Mouse (Mus musculus) embryonic facial prominence, embryonic 15.5 days (tissue): ENCODE measurements at regions not wholly inside any gene's neighbourhood (a gene's known extent, or its start where the extent isn't known, plus 50 kb on each side); places are given as distances from the start of the nearest gene placed in this dataset.

ENCODE experiments used
- ATAC-seq: fragments of 200-750 bp; cut with Nextera tagmentation; 2 replicates; pipeline ENCODE4 v1.8.0; 2017; ENCODE audit warnings: low read depth, moderate TSS enrichment; ENCODE audit not compliant: insufficient number of reproducible peaks, low FRiP score, low TSS enrichment
- H3K27ac ChIP-seq: fragments of 300-500 bp; sonication (generic); replicated peaks from 2 replicates; pipeline ENCODE4 v1.5.1; 2015; ENCODE audit warnings: mild to moderate bottlenecking, inconsistent platforms
- H3K27me3 ChIP-seq: fragments of 300-500 bp; sonication (generic); 2 replicates; pipeline ENCODE4 v1.6.1; 2015; ENCODE audit warnings: inconsistent platforms
- H3K36me3 ChIP-seq: fragments of 300-500 bp; sonication (generic); 2 replicates; pipeline ENCODE4 v1.6.1; 2015; ENCODE audit warnings: mild to moderate bottlenecking, inconsistent platforms
- H3K4me1 ChIP-seq: fragments of 300-500 bp; sonication (generic); 2 replicates; pipeline ENCODE4 v1.6.1; 2015; ENCODE audit warnings: inconsistent platforms
- H3K4me2 ChIP-seq: fragments of 300-500 bp; sonication (generic); replicated peaks from 2 replicates; pipeline ENCODE4 v1.6.1; 2015; ENCODE audit warnings: mild to moderate bottlenecking, inconsistent platforms
- H3K4me3 ChIP-seq: fragments of 300-500 bp; sonication (generic); replicated peaks from 2 replicates; pipeline ENCODE4 v1.5.1; 2015; ENCODE audit warnings: mild to moderate bottlenecking, inconsistent platforms
- H3K9ac ChIP-seq: fragments of 300-500 bp; sonication (generic); 2 replicates; pipeline ENCODE4 v1.6.1; 2015; ENCODE audit warnings: inconsistent platforms
- H3K9me3 ChIP-seq: fragments of 300-500 bp; sonication (generic); replicated peaks from 2 replicates; pipeline ENCODE4 v1.6.1; 2016; ENCODE audit warnings: inconsistent platforms
- WGBS: fragments of 180-500 bp; shearing (Covaris S2); methylation state at CpG from one replicate; pipeline ENCODE4 v1.1.7; 2015; 5-methylcytosine and 5-hydroxymethylcytosine counted together

GRCm38 (mm10) chr7:51754208-51754888 is 107.5 kb upstream of the Gas2 start:
- no peak for ATAC-seq
- Histone ChIP-seq H3K4me3 (no peak overlapping the region), H3K36me3 (no peaks in the 10 kb centered on the region), H3K4me1 (no peaks in the 10 kb centered on the region), H3K4me2 (no peak overlapping the region), H3K27me3 (no peaks in the 10 kb centered on the region), H3K9me3 (no peaks in the 10 kb centered on the region), H3K9ac (no peak overlapping the region), H3K27ac (no peak overlapping the region)
- WGBS = 43% methylated on average over 13 of the region's 13 CpGs

GRCm38 (mm10) chr7:51756218-51756617 is 105.6 kb upstream of the Gas2 start:
- H3K4me2 ChIP-seq = no peak overlapping the region
- H3K27me3 ChIP-seq = no peaks in the 10 kb centered on the region
- no peaks in the 10 kb centered on the region for H3K4me1 ChIP-seq
- no peak overlapping the region for H3K4me3 ChIP-seq
- 52% methylated on average over 3 of the region's 3 CpGs for WGBS
- no peaks in the 10 kb centered on the region for H3K9me3 ChIP-seq
- ATAC-seq = no peak
- H3K36me3 ChIP-seq = no peaks in the 10 kb centered on the region
- H3K9ac ChIP-seq = no peak overlapping the region
- no peak overlapping the region for H3K27ac ChIP-seq

- H3K4me3 ChIP-seq = no peak overlapping the region
- no peak overlapping the region for H3K4me2 ChIP-seq
- WGBS = 52% methylated on average over 3 of the region's 3 CpGs
- H3K27me3 ChIP-seq = no peaks in the 10 kb centered on the region
- no peaks in the 10 kb centered on the region for H3K9me3 ChIP-seq
- H3K4me1 ChIP-seq = no peaks in the 10 kb centered on the region
- no peak overlapping the region for H3K27ac ChIP-seq
- H3K36me3 ChIP-seq = no peaks in the 10 kb centered on the region
- no peak for ATAC-seq
- H3K9ac ChIP-seq = no peak overlapping the region
Measured at GRCm38 (mm10) chr7:51759536-51760153, 102.2 kb upstream of the Gas2 start.

GRCm38 (mm10) chr7:51767066-51767465 is 94.7 kb upstream of the Gas2 start:
- H3K4me1 ChIP-seq = peaks cover 4% of the 10 kb centered on the region
- no peak for ATAC-seq
- H3K9ac ChIP-seq = no peak overlapping the region
- H3K9me3 ChIP-seq = no peaks in the 10 kb centered on the region
- H3K27me3 ChIP-seq = no peaks in the 10 kb centered on the region
- H3K36me3 ChIP-seq = no peaks in the 10 kb centered on the region
- H3K4me2 ChIP-seq = no peak overlapping the region
- no peak overlapping the region for H3K27ac ChIP-seq
- no peak overlapping the region for H3K4me3 ChIP-seq

GRCm38 (mm10) chr7:51771895-51772871 is 89.6 kb upstream of the Gas2 start:
- H3K27ac ChIP-seq = peak overlapping the region; percentile 71; the same call in 1 of the 2 replicates
- 48% methylated on average over 8 of the region's 8 CpGs for WGBS
- ATAC-seq = peak; percentile 86
- H3K36me3 ChIP-seq = no peaks in the 10 kb centered on the region
- no peaks in the 10 kb centered on the region for H3K9me3 ChIP-seq
- no peaks in the 10 kb centered on the region for H3K27me3 ChIP-seq
- no peak overlapping the region for H3K9ac ChIP-seq
- no peak overlapping the region for H3K4me3 ChIP-seq
- H3K4me1 ChIP-seq = peaks cover 6% of the 10 kb centered on the region
- H3K4me2 ChIP-seq = no peak overlapping the region

- H3K27me3 ChIP-seq = no peaks in the 10 kb centered on the region
- no peak for ATAC-seq
- H3K27ac ChIP-seq = no peak overlapping the region
- H3K36me3 ChIP-seq = no peaks in the 10 kb centered on the region
- WGBS = 47% methylated on average over 1 of the region's 1 CpGs
- no peak overlapping the region for H3K4me3 ChIP-seq
- H3K4me1 ChIP-seq = peaks cover 6% of the 10 kb centered on the region
- H3K4me2 ChIP-seq = no peak overlapping the region
- no peaks in the 10 kb centered on the region for H3K9me3 ChIP-seq
- no peak overlapping the region for H3K9ac ChIP-seq
Measured at GRCm38 (mm10) chr7:51775968-51776367, 85.8 kb upstream of the Gas2 start.

- Histone ChIP-seq H3K4me2 (no peak overlapping the region), H3K36me3 (no peaks in the 10 kb centered on the region), H3K4me3 (no peak overlapping the region), H3K4me1 (no peaks in the 10 kb centered on the region), H3K9ac (no peak overlapping the region), H3K27me3 (no peaks in the 10 kb centered on the region), H3K27ac (no peak overlapping the region), H3K9me3 (no peaks in the 10 kb centered on the region)
- 82% methylated on average over 4 of the region's 4 CpGs for WGBS
- ATAC-seq = no peak
Measured at GRCm38 (mm10) chr7:51783070-51783776, 78.6 kb upstream of the Gas2 start.

- Histone ChIP-seq H3K4me3 (no peak overlapping the region), H3K4me2 (no peak overlapping the region), H3K27ac (no peak overlapping the region), H3K4me1 (no peaks in the 10 kb centered on the region), H3K36me3 (no peaks in the 10 kb centered on the region), H3K27me3 (no peaks in the 10 kb centered on the region), H3K9ac (no peak overlapping the region), H3K9me3 (no peaks in the 10 kb centered on the region)
- WGBS = 69% methylated on average over 14 of the region's 14 CpGs
- ATAC-seq = no peak
Measured at GRCm38 (mm10) chr7:51783923-51784686, 77.7 kb upstream of the Gas2 start.

GRCm38 (mm10) chr7:51790690-51791560 is 70.9 kb upstream of the Gas2 start:
- WGBS = 68% methylated on average over 17 of the region's 17 CpGs
- no peak for ATAC-seq
- H3K27ac ChIP-seq = no peak overlapping the region
- no peak overlapping the region for H3K4me2 ChIP-seq
- no peaks in the 10 kb centered on the region for H3K36me3 ChIP-seq
- H3K9ac ChIP-seq = no peak overlapping the region
- H3K27me3 ChIP-seq = no peaks in the 10 kb centered on the region
- H3K4me1 ChIP-seq = no peaks in the 10 kb centered on the region
- no peaks in the 10 kb centered on the region for H3K9me3 ChIP-seq
- no peak overlapping the region for H3K4me3 ChIP-seq

- no peaks in the 10 kb centered on the region for H3K4me1 ChIP-seq
- no peak overlapping the region for H3K4me3 ChIP-seq
- H3K27ac ChIP-seq = no peak overlapping the region
- WGBS = 80% methylated on average over 3 of the region's 3 CpGs
- no peak overlapping the region for H3K4me2 ChIP-seq
- ATAC-seq = no peak
- no peaks in the 10 kb centered on the region for H3K27me3 ChIP-seq
- H3K9ac ChIP-seq = no peak overlapping the region
- no peaks in the 10 kb centered on the region for H3K9me3 ChIP-seq
- no peaks in the 10 kb centered on the region for H3K36me3 ChIP-seq
Measured at GRCm38 (mm10) chr7:51791561-51791863, 70.3 kb upstream of the Gas2 start.
